Mouse (Mus musculus): ENCODE results near the gene Fam196b.

Fam196b gene

GRCm38 (mm10) chr11:34337907-34338306, 23.3 kb downstream of the Fam196b start:
- DNase-seq: no peak

- DNase-seq: no peak
Observed at GRCm38 (mm10) chr11:34339693-34340092, 25.1 kb downstream of the Fam196b start.

GRCm38 (mm10) chr11:34343742-34344307, 29.2 kb downstream of the Fam196b start:
- DNase-seq: no peak

GRCm38 (mm10) chr11:34344310-34344709, 29.7 kb downstream of the Fam196b start:
- no peak for DNase-seq

GRCm38 (mm10) chr11:34348287-34348918, 33.8 kb downstream of the Fam196b start:
- DNase-seq: peak; percentile 12

- DNase-seq: no peak
Observed at GRCm38 (mm10) chr11:34349453-34350056, 34.9 kb downstream of the Fam196b start.

GRCm38 (mm10) chr11:34355406-34355805, 40.8 kb downstream of the Fam196b start:
- no peak for DNase-seq

- DNase-seq: peak; percentile 14
Observed at GRCm38 (mm10) chr11:34356109-34356508, 41.5 kb downstream of the Fam196b start.

- DNase-seq: no peak
Observed at GRCm38 (mm10) chr11:34372224-34372623, 57.6 kb downstream of the Fam196b start.

- DNase-seq: no peak
Observed at GRCm38 (mm10) chr11:34375557-34375956, 60.9 kb downstream of the Fam196b start.

GRCm38 (mm10) chr11:34377649-34378048, 63.0 kb downstream of the Fam196b start:
- DNase-seq: no peak

- no peak for DNase-seq
Observed at GRCm38 (mm10) chr11:34383501-34383900, 68.9 kb downstream of the Fam196b start.

- no peak for DNase-seq
Observed at GRCm38 (mm10) chr11:34384178-34384577, 69.6 kb downstream of the Fam196b start.

GRCm38 (mm10) chr11:34385001-34385688, 70.5 kb downstream of the Fam196b start:
- DNase-seq: no peak

GRCm38 (mm10) chr11:34389261-34390116, 74.9 kb downstream of the Fam196b start:
- no peak for DNase-seq

- DNase-seq: no peak
Observed at GRCm38 (mm10) chr11:34392105-34392504, 77.5 kb downstream of the Fam196b start.

- DNase-seq: no peak
Observed at GRCm38 (mm10) chr11:34395802-34396201, 81.2 kb downstream of the Fam196b start.

GRCm38 (mm10) chr11:34397661-34398060, 83.0 kb downstream of the Fam196b start:
- DNase-seq: no peak

GRCm38 (mm10) chr11:34398555-34398954, 83.9 kb downstream of the Fam196b start:
- no peak for DNase-seq

- no peak for DNase-seq
Observed at GRCm38 (mm10) chr11:34401343-34401742, 86.7 kb downstream of the Fam196b start.

GRCm38 (mm10) chr11:34405311-34405710, 90.7 kb downstream of the Fam196b start:
- no peak for DNase-seq

- DNase-seq: no peak
Observed at GRCm38 (mm10) chr11:34406309-34406708, 91.7 kb downstream of the Fam196b start.

GRCm38 (mm10) chr11:34406850-34407249, 92.2 kb downstream of the Fam196b start:
- no peak for DNase-seq
